Mouse (Mus musculus): ENCODE results near the gene Gm17545.
"Not testable (repeated sequence)": the region's sequence is repeated elsewhere in the genome, so short reads cannot be mapped to it uniquely, and the experiment has no call there.

DNA sequence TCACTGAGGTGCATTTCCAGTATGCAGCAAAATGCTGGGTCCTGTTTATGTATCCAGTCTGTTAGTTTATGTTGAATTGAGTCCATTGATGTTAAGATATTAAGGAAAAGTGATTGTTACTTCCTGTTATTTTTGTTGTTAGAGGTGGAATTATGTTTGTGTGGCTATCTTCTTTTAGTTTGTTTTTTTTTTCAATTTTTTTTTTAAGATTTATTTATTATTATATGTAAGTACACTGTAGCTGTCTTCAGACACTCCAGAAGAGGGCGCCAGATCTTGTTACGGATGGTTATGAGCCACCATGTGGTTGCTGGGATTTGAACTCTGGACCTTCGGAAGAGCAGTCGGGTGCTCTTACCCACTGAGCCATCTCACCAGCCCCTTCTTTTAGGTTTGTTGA lies 46.5 kb upstream of the Gm17545 start:
- not testable (repeated sequence) for TF ChIP-seq E2F4 (IDR thresholded peaks at IDR 0.05; ENCODE audit: insufficient read depth); MYOG (IDR thresholded peaks at IDR 0.05; ENCODE audit: control insufficient read depth in 1 of 3, insufficient read depth in 1 of 3, insufficient read length in 2 of 3, low read depth in 2 of 3); SRF (IDR thresholded peaks at IDR 0.05; ENCODE audit: control insufficient read depth, insufficient read length, low read depth); POLR2A (IDR thresholded peaks at IDR 0.05; ENCODE audit: insufficient read length, low read depth); TCF12 (IDR thresholded peaks at IDR 0.05; ENCODE audit: insufficient read depth, poor library complexity, severe bottlenecking); USF1 (IDR thresholded peaks at IDR 0.05; ENCODE audit: low read depth); MYOD1 (IDR thresholded peaks at IDR 0.05; ENCODE audit: control insufficient read depth in 1 of 3, insufficient read length in 2 of 3, low read depth in 2 of 3); POLR2AphosphoS2 (IDR thresholded peaks at IDR 0.05; ENCODE audit: insufficient read length, low read depth)

Data from myocyte (in vitro differentiated cells).